Mouse (Mus musculus): ENCODE measurements around the gene Shtn1. TPM values are rescaled to one million over a fixed set of nuclear protein-coding genes. Genes with fewer than 3 reads are reported as not detected.

Shtn1 gene
- polyA plus RNA-seq, 1 experiment from 2014 or later = 12.9 TPM

GRCm38 (mm10) chr19:59002827-59003226, 73.1 kb downstream of the Shtn1 start:
- Histone ChIP-seq H3K4me2 (replicated peaks) (no peak overlapping the region), H3K27me3 (replicated peaks) (no peaks in the 10 kb centered on the region), H3K27ac (no peak overlapping the region), H3K9ac (no peak overlapping the region), H3K36me3 (no peaks in the 10 kb centered on the region), H3K9me3 (no peaks in the 10 kb centered on the region), H3K4me3 (no peak overlapping the region), H3K4me1 (no peaks in the 10 kb centered on the region)
- ATAC-seq (ENCODE audit: low FRiP score, low read depth) = no peak
- 88% methylated on average over 6 of the region's 6 CpGs for WGBS

- Histone ChIP-seq H3K27ac (no peak overlapping the region), H3K4me2 (replicated peaks) (no peak overlapping the region; the same call in 1 of the 2 replicates)
Measured at GRCm38 (mm10) chr19:58981571-58981970, 94.3 kb downstream of the Shtn1 start.

DNA sequence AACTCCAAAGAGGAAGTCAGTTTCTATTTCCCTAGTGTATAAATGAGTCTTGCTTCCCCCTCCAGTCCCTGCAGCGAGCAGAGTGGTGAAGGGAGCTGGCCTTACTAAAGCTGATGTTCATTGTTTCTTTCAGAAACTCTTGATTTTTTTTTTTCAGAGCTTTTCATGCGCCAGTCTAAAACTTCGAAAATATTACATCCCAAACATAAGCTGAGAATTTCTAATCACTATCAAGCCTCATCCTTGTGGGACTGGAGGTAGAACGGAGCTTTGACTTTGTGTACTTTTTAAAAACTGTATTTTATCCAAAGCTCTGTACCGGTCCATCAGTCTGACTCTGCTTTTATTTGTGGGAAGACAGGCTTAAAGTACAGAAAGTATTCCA, 95.9 kb downstream of the Shtn1 start:
- Histone ChIP-seq H3K27me3 (replicated peaks) (peaks cover 62% of the 10 kb centered on the region), H3K9me3 (no peaks in the 10 kb centered on the region), H3K4me1 (no peaks in the 10 kb centered on the region), H3K4me3 (no peak overlapping the region), H3K36me3 (no peaks in the 10 kb centered on the region), H3K4me2 (replicated peaks) (0 out of 2 replicates have a peak overlapping the region, but pooled peaks have one; percentile 9), H3K9ac (no peak overlapping the region), H3K27ac (no peak overlapping the region)
- WGBS = 74% methylated on average over 5 of the region's 5 CpGs
- ATAC-seq (ENCODE audit: low FRiP score, low read depth) = no peak

More at GRCm38 (mm10) chr19:58981571-58981970, 94.3 kb downstream of the Shtn1 start:
- H3K27me3 ChIP-seq (replicated peaks) = peaks cover 51% of the 10 kb centered on the region
- no peaks in the 10 kb centered on the region for H3K36me3 ChIP-seq
- no peak overlapping the region for H3K4me3 ChIP-seq
- no peak overlapping the region for H3K9ac ChIP-seq
- no peaks in the 10 kb centered on the region for H3K9me3 ChIP-seq
- H3K4me1 ChIP-seq = no peaks in the 10 kb centered on the region
- WGBS = 12% methylated on average over 9 of the region's 9 CpGs
- no peak for ATAC-seq (ENCODE audit: low FRiP score, low read depth)

DNA sequence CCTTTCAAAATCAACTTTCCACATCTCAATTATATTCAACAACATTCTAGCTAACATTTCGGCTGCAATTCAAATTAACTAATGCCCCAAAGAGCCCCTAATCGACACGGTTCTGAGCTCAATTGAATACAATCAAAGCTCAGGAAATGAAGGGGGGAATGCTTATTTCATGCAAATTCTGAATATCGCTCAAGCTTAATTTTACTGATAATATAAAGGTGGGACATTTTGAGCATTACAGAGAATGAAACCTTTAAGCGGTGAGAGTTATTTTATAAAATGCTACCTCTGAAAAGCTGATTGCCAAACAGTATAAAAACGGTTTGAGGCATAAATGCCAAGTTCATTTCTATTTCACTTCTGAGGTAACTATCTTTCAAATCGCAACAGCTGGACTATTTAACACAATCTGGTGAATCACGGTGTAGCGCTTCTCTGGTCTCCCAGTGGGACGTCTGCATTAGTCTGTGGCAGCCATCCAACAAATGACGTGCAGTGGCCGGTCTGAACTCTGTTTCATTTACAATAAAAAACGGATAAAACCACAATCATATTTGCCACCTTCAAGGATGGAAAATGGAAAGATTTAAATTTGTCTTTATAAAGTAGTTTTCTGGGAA, 96.4 kb downstream of the Shtn1 start:
- H3K9ac ChIP-seq = no peak overlapping the region
- H3K9me3 ChIP-seq = no peaks in the 10 kb centered on the region
- H3K4me2 ChIP-seq (replicated peaks) = 0 out of 2 replicates have a peak overlapping the region, but pooled peaks have one; percentile 9
- no peak for ATAC-seq (ENCODE audit: low FRiP score, low read depth)
- H3K27ac ChIP-seq = no peak overlapping the region
- 39% methylated on average over 13 of the region's 13 CpGs for WGBS
- H3K4me1 ChIP-seq = no peaks in the 10 kb centered on the region
- H3K4me3 ChIP-seq = no peak overlapping the region
- no peaks in the 10 kb centered on the region for H3K36me3 ChIP-seq
- H3K27me3 ChIP-seq (replicated peaks) = peaks cover 67% of the 10 kb centered on the region

DNA sequence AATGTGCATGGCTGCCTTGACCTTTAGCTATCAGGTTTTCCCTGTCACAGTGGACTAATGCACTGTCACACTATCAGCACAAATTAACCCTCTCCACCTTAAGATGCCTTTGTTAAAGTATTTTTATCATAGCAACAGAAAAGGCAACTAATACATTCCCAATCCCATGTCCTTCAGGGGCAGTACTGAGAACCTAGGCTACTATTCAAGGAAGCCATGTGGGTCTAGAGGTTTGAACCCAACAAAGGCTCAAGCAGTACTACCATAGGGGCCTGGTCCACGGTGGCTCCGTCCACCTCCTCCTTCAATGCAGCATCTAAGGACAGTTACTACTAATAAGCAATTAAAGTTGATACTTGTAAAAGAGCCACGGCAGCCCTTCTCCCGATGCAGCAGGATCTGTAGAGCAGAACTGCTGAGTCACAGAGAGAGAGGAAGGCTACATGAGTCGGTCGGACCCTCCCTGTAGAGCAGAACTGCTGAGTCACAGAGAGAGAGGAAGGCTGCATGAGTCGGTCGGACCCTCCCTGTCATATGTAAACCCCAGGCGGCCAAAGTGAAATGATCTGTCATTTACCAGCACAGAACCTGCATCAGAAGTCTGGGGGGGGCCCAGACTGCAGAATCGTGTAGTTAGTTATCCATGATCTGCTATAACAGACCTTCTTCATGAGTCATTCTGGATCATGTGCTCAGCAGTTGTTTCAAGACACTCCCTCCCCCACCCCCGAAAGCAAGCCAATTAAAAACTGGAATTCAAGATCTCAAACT, 97.3 kb downstream of the Shtn1 start:
- H3K9me3 ChIP-seq = no peaks in the 10 kb centered on the region
- no peak overlapping the region for H3K9ac ChIP-seq
- peaks cover 74% of the 10 kb centered on the region for H3K27me3 ChIP-seq (replicated peaks)
- H3K4me3 ChIP-seq = no peak overlapping the region
- H3K4me2 ChIP-seq (replicated peaks) = no peak overlapping the region
- WGBS = 74% methylated on average over 11 of the region's 11 CpGs
- no peaks in the 10 kb centered on the region for H3K36me3 ChIP-seq
- H3K4me1 ChIP-seq = no peaks in the 10 kb centered on the region
- no peak for ATAC-seq (ENCODE audit: low FRiP score, low read depth)
- no peak overlapping the region for H3K27ac ChIP-seq

DNA sequence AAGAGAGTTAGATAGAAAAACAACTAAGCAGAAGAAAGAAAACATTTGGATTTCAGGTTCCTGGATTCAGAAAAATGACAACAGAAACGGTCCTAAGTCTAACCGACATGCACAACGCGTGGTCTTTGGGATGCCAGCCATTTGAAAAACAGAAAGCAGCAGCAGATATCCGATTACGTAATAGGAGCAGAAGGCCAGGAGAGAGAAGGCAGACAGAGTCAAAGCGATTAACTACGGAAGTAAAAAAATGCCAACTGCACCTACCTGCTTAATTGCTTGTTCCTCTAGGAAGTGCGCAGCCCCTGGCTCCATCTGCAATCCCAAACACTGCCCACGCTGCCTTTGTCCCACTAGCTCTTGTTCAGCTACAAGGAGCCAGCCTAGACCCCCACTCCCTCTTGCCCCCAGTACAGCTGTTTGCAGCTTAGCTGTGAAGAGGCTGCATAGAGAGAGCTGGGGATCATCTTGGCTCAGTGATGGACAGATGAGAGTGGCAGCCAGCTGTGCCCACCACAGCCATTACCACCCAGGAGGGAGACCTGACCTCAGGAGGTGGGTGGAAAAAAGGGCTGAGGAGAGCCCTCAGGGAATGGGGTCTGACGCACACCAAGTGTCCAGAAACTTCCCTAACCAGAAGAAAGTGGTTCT, 100.6 kb downstream of the Shtn1 start:
- Histone ChIP-seq H3K27me3 (replicated peaks) (peaks cover 89% of the 10 kb centered on the region), H3K9ac (no peak overlapping the region), H3K4me3 (no peak overlapping the region), H3K4me2 (replicated peaks) (no peak overlapping the region), H3K27ac (no peak overlapping the region), H3K9me3 (no peaks in the 10 kb centered on the region), H3K4me1 (no peaks in the 10 kb centered on the region), H3K36me3 (no peaks in the 10 kb centered on the region)
- WGBS = 87% methylated on average over 11 of the region's 11 CpGs
- no peak for ATAC-seq (ENCODE audit: low FRiP score, low read depth)

DNA sequence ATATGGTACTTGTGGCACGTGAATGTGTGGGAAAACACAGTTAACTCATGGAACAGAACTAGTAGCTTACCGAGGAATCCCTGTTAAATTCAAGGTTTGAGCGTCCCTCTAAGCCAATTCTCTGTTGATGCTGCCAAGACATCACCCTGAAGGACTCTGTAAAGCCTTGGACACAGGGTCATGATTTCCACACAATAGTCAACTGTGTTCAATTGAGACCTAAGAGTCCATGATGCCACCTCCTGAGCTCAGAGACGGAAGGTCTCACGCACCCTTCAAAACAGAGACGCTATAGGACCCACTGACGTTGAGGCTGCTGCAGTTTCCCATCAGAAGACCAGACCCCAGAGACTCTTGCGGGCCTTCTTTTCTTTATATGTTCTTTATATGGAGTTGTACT, 101.8 kb downstream of the Shtn1 start:
- H3K27me3 ChIP-seq (replicated peaks) = peaks cover 89% of the 10 kb centered on the region
- H3K4me2 ChIP-seq (replicated peaks) = no peak overlapping the region
- no peak overlapping the region for H3K4me3 ChIP-seq
- ATAC-seq (ENCODE audit: low FRiP score, low read depth) = no peak
- no peak overlapping the region for H3K9ac ChIP-seq
- H3K4me1 ChIP-seq = peaks cover 3% of the 10 kb centered on the region; the same call in 1 of the 2 replicates
- 89% methylated on average over 8 of the region's 8 CpGs for WGBS
- H3K36me3 ChIP-seq = no peaks in the 10 kb centered on the region
- H3K9me3 ChIP-seq = no peaks in the 10 kb centered on the region
- H3K27ac ChIP-seq = no peak overlapping the region

GRCm38 (mm10) chr19:58970826-58971225, 105.1 kb downstream of the Shtn1 start:
- Histone ChIP-seq H3K4me2 (replicated peaks) (no peak overlapping the region; the same call in 1 of the 2 replicates), H3K27me3 (replicated peaks) (peaks cover 70% of the 10 kb centered on the region), H3K36me3 (no peaks in the 10 kb centered on the region), H3K27ac (no peak overlapping the region), H3K9ac (no peak overlapping the region), H3K9me3 (no peaks in the 10 kb centered on the region), H3K4me1 (peaks cover 10% of the 10 kb centered on the region), H3K4me3 (no peak overlapping the region)
- WGBS = 29% methylated on average over 13 of the region's 13 CpGs
- ATAC-seq (ENCODE audit: low FRiP score, low read depth) = no peak

DNA sequence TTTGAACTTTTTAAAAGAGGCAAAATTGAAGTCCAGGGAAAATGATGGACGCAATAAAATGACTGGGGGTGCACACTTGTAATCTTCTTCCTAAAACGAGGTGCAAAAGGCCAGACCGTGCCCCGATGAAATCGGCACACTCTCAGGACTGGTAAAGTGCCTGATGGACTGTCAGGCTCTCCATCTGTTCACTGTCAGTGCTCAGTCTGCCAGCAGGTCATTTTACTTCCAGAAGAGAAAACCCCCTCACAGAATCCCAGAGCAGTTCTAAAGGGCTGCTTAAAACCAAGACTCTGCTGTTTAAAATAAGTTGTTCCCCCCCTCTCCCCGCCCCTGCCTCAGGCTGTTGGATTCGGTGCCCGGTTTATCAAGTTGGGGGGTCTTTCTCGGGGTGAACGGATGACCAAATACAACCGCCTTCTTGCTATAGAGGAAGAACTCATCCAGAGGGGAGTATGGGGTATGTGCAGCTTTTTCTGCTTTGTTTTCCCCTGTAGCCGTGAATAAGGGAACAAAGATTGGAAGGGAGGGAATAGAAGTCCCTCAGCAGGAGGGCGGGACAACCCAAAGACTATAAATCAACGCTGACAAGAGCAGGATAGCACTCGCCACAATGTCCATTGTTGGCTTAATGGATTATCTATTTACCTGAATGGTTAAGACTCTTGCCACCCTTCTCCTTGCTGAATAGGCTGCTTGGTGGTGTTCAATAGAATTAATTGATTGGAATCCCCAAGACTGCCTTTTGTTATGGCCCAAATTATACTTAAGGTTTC, 107.0 kb downstream of the Shtn1 start:
- WGBS = 20% methylated on average over 15 of the region's 15 CpGs
- Histone ChIP-seq H3K9ac (no peak overlapping the region), H3K9me3 (no peaks in the 10 kb centered on the region), H3K27me3 (replicated peaks) (peaks cover 62% of the 10 kb centered on the region), H3K27ac (no peak overlapping the region), H3K4me2 (replicated peaks) (peak overlapping the region; percentile 41), H3K4me1 (peaks cover 10% of the 10 kb centered on the region), H3K4me3 (no peak overlapping the region), H3K36me3 (no peaks in the 10 kb centered on the region)
- ATAC-seq (ENCODE audit: low FRiP score, low read depth) = peak; percentile 61; the same call in 1 of the 2 replicates

DNA sequence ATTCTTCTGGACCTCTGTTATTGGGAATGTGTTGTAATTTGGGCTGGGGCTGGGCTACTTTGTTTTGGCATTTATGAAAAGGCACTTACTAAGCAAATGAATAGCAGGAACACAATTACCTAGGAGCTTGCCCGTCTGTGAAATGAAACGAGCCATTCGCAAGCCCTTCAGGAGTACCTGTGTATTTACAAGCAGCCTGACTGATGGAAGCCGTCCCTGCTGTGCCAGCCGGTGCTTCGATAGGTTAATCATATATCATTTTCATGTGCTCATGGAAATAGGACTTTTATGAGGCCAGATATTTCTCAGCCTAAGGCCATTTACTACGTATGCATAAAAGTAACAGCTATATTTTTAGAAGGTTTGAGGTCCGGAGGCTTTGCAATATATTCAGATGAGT, 112.9 kb downstream of the Shtn1 start:
- WGBS = 59% methylated on average over 8 of the region's 8 CpGs
- Histone ChIP-seq H3K4me3 (no peak overlapping the region), H3K27me3 (replicated peaks) (peaks cover 39% of the 10 kb centered on the region), H3K9me3 (no peaks in the 10 kb centered on the region), H3K36me3 (no peaks in the 10 kb centered on the region), H3K9ac (no peak overlapping the region), H3K4me1 (no peaks in the 10 kb centered on the region), H3K27ac (no peak overlapping the region), H3K4me2 (replicated peaks) (no peak overlapping the region)
- ATAC-seq (ENCODE audit: low FRiP score, low read depth) = no peak

GRCm38 (mm10) chr19:58954779-58955178, 121.1 kb downstream of the Shtn1 start:
- Histone ChIP-seq H3K4me1 (no peaks in the 10 kb centered on the region), H3K27ac (no peak overlapping the region), H3K4me2 (replicated peaks) (no peak overlapping the region), H3K9ac (no peak overlapping the region), H3K4me3 (no peak overlapping the region), H3K36me3 (no peaks in the 10 kb centered on the region), H3K9me3 (no peaks in the 10 kb centered on the region), H3K27me3 (replicated peaks) (peaks cover 30% of the 10 kb centered on the region)
- WGBS = 91% methylated on average over 8 of the region's 8 CpGs
- no peak for ATAC-seq (ENCODE audit: low FRiP score, low read depth)

GRCm38 (mm10) chr19:58952236-58952635, 123.7 kb downstream of the Shtn1 start:
- Histone ChIP-seq H3K4me3 (no peak overlapping the region), H3K36me3 (no peaks in the 10 kb centered on the region), H3K4me1 (no peaks in the 10 kb centered on the region), H3K9ac (no peak overlapping the region), H3K27ac (no peak overlapping the region), H3K4me2 (replicated peaks) (no peak overlapping the region), H3K9me3 (no peaks in the 10 kb centered on the region), H3K27me3 (replicated peaks) (peaks cover 34% of the 10 kb centered on the region)
- no peak for ATAC-seq (ENCODE audit: low FRiP score, low read depth)
- 77% methylated on average over 12 of the region's 13 CpGs for WGBS
